Mouse (Mus musculus): ENCODE data around the gene Ctcf. TPM values are rescaled to one million over a fixed set of nuclear protein-coding genes. Genes with fewer than 3 reads are reported as not detected.

The Ctcf gene
- polyA plus RNA-seq, 1 experiment from 2014 or later, result 131 TPM

DNA sequence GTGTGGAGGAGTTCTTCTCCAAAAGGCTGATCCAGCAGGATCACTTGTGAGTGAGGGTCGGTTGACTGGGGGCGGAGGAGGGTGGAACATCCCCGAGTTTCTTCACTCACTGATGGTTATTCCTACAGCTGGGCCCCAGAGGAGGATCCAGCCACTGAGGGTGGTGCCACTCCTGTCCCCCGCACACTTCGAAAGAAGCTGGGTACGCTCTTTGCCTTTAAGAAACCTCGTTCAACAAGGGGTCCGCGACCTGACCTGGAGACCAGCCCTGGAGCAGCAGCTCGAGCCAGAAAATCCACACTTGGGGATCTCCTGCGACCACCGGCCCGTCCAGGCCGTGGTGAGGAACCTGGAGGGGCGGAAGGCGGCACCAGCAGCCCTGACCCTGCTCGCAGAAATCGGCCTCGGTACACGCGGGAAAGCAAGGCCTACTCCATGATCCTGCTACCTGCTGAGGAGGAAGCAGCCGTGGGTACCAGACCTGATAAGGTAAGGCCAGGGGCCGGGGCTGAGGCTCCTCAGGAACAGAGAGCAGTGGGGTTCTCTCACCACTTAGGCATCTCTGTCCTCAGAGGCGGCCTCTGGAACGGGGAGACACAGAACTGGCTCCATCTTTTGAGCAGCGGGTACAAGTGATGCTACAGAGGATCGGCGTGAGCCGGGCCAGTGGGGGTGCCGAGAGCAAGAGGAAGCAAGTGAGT is 58.9 kb downstream of the Ctcf start:
- ATAC-seq (ENCODE audit: borderline replicate concordance, extremely low read depth, low FRiP score, low TSS enrichment), result no peak
- 75% methylated on average over 30 of the region's 30 CpGs for WGBS
- H3K4me3 ChIP-seq, result no peak overlapping the region
- H3K9me3 ChIP-seq, result no peaks in the 10 kb centered on the region
- H3K9ac ChIP-seq, result no peak overlapping the region
- no peaks in the 10 kb centered on the region; the same call in 1 of the 2 replicates for H3K27me3 ChIP-seq
- no peak overlapping the region for H3K4me2 ChIP-seq
- H3K4me1 ChIP-seq, result peaks cover 23% of the 10 kb centered on the region
- H3K27ac ChIP-seq, result no peak overlapping the region
- peaks cover 8% of the 10 kb centered on the region; the same call in 1 of the 2 replicates for H3K36me3 ChIP-seq

DNA sequence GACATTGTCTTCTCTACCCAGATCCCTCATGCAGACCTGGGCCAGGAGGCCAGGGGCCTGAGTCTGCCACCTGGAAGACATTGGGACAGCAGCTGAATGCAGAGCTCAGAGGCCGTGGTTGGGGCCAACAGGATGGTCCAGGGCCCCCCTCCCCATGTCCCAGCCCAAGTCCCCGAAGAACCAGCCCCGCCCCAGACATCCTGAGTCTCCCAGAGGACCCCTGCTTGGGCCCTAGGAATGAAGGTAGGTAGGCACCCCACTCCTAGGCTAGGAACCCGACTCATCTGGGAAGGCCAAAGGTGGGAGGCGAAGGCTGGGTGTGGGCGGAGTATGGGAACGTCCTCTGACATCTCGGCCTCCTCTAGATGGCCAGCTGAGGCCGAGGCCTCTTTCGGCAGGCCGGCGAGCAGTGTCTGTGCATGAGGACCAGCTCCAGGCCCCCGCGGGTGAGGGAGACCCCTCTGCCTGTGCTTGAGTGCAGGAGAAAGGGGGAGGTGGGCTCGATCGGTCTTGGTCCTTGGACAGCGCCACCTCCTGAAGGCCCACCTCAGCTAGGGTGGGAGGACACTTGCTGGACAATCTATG is 60.9 kb downstream of the Ctcf start:
- H3K9me3 ChIP-seq, result no peaks in the 10 kb centered on the region

DNA sequence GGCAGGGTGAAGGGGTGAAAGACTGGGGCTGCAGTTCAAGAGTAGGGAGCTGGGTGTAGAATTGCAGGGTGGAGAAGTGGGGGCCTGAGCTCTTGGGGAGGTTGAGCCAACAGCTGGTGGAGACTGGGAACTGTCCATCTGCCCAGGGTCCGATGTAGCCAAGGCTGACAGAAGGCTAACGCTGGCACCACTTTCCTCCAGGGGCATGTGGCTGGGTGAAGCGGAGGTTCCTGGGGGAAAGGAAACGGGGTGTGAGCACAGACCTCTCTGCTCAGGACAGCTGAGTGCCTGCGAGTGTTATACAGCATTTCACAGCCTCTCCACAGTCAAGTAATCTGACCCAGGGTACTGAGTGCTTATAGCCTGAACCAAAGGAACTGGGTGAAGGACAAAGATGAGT is 62.4 kb downstream of the Ctcf start:
- no peaks in the 10 kb centered on the region for H3K9me3 ChIP-seq
- H3K4me1 ChIP-seq, result peaks cover 27% of the 10 kb centered on the region
- no peak overlapping the region for H3K9ac ChIP-seq
- no peak for ATAC-seq (ENCODE audit: borderline replicate concordance, extremely low read depth, low FRiP score, low TSS enrichment)
- H3K4me3 ChIP-seq, result no peak overlapping the region
- H3K27ac ChIP-seq, result no peak overlapping the region
- H3K36me3 ChIP-seq, result peaks cover 13% of the 10 kb centered on the region
- 85% methylated on average over 5 of the region's 5 CpGs for WGBS
- H3K4me2 ChIP-seq, result no peak overlapping the region
- H3K27me3 ChIP-seq, result no peaks in the 10 kb centered on the region; the same call in 1 of the 2 replicates

More for the DNA sequence above, 60.9 kb downstream of the Ctcf start:
- no peak overlapping the region for H3K9ac ChIP-seq
- WGBS, result 91% methylated on average over 17 of the region's 17 CpGs
- no peak overlapping the region for H3K4me2 ChIP-seq
- H3K27ac ChIP-seq, result no peak overlapping the region
- ATAC-seq (ENCODE audit: borderline replicate concordance, extremely low read depth, low FRiP score, low TSS enrichment), result no peak
- H3K36me3 ChIP-seq, result peaks cover 8% of the 10 kb centered on the region; the same call in 1 of the 2 replicates
- H3K4me1 ChIP-seq, result peaks cover 31% of the 10 kb centered on the region
- no peak overlapping the region for H3K4me3 ChIP-seq
- no peaks in the 10 kb centered on the region; the same call in 1 of the 2 replicates for H3K27me3 ChIP-seq

DNA sequence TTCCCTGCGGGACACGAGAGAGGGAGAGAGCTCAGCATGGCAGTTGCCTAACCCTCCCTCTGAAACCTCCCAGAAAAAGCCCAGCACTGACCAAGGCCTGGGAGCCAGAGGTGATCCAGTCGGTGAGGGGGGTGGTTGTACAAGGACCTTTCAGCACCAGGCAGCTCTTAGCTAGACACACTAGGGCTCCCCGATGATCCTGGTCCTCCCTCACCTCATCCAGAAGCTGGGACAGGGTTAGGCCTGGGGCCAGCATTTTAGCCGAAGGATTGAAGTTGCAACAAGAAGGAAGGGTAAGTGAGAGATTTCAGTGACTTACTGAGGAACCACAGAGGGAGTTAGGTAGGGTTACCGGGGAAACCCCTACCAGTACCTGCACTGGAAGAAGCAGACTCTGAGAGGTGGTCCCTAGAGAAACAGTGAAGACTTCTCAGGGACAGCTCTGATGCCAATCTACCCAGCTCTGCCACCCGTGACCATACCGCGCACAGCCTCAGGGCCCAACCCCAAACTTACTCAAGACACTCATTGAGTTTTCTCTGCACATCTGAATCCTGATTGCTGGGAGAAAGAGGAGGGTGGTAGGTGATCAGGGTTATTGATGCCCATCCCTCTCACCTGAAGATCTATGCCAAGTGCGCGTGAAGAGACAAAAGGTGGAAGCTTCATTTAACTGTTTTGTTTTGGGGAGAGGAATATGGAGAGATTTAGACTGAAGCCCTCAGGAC is 63.3 kb downstream of the Ctcf start:
- H3K4me1 ChIP-seq, result peaks cover 18% of the 10 kb centered on the region
- H3K4me3 ChIP-seq, result peak overlapping the region; percentile 83
- ATAC-seq (ENCODE audit: borderline replicate concordance, extremely low read depth, low FRiP score, low TSS enrichment), result no peak
- peak overlapping the region; percentile 63 for H3K9ac ChIP-seq
- H3K9me3 ChIP-seq, result no peaks in the 10 kb centered on the region
- peak overlapping the region; percentile 84 for H3K4me2 ChIP-seq
- peak overlapping the region; percentile 96; the same call in 1 of the 2 replicates for H3K27ac ChIP-seq
- H3K36me3 ChIP-seq, result peaks cover 15% of the 10 kb centered on the region
- no peaks in the 10 kb centered on the region; the same call in 1 of the 2 replicates for H3K27me3 ChIP-seq
- WGBS, result 86% methylated on average over 11 of the region's 11 CpGs

DNA sequence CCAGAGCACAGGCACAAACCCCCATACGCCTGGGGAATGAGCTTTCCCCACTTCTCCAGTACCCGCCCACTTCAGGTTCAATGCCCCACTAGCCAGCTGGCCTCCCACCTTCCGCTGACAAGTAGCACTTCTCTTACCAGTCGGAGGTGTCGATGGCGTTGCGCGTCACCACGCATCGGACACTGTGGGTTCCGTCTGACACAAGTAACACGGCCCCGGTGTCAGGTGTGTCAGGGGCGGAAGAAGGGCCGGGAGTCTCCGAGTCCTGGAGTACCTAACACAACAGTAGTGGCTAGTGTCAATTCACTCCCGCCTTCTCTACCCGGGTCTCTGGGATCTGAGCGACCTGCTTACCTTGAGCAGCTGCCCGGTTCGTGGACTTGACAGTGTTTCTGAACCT is 64.2 kb downstream of the Ctcf start:
- ATAC-seq (ENCODE audit: borderline replicate concordance, extremely low read depth, low FRiP score, low TSS enrichment), result peak; percentile 46
- WGBS, result under 1% methylated on average over 21 of the region's 21 CpGs
- peak overlapping the region; percentile 83 for H3K4me3 ChIP-seq
- peak overlapping the region; percentile 96 for H3K27ac ChIP-seq
- peaks cover 15% of the 10 kb centered on the region for H3K36me3 ChIP-seq
- H3K27me3 ChIP-seq, result no peaks in the 10 kb centered on the region
- peak overlapping the region; percentile 63 for H3K9ac ChIP-seq
- peak overlapping the region; percentile 84 for H3K4me2 ChIP-seq
- H3K4me1 ChIP-seq, result peaks cover 17% of the 10 kb centered on the region
- H3K9me3 ChIP-seq, result no peaks in the 10 kb centered on the region

DNA sequence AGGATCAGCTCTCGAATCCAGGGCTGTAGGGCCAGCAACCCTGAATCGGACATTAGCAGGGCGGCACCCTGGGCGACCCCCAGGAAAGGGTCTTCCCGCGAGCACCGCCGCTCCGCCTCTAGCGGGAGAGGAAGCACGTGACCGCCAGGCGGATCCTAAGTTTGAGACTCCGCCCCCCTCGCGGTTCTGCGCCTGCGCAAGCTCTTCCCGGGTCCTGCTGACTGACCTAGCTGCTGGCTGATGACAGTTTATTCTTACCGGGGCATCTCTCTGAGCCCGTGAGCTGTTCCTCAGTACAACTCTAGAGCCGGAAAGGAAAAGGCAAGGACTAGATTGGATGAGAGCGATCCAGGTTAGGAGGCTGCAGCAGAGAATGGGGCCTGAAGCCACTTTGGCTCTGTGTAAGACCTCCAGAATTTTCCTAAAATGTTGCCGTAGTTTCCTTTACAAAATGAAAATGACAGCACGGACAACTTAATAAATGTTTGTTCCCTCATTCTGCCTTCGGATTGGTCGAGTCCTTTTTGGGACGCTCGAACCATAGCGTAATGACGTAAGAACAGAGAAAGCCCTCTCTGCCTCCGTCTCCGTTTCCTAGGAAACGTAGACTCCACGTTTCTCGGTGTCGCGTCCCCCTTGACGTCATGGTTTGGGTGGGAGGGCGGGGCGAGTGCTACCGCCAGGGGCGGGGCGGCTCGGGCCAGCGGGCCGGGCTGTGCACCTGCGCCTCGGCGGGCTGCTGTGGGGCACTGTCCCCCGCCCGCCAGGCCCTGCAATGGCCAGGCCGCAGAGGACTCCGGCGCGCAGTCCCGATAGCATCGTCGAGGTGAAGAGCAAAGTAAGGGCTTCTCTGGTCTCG is 64.8 kb downstream of the Ctcf start, which contains the start of the genes Acd and Pard6a:
Acd (minus strand) TSS at position 137 of the 859 bp plus-strand sequence.
Pard6a (plus strand) TSS at position 183 of the 859 bp plus-strand sequence.
- Histone ChIP-seq H3K4me2 (peak within 1 kb of the TSS; percentile 84), H3K4me3 (peak within 1 kb of the TSS; percentile 83), H3K9ac (peak within 1 kb of the TSS; percentile 63), H3K9me3 (no peaks in the 10 kb centered on the region), H3K27me3 (no peaks in the 10 kb centered on the region), H3K27ac (peak within 1 kb of the TSS; percentile 96), H3K36me3 (peaks cover 15% of the 10 kb centered on the region), H3K4me1 (peaks cover 18% of the 10 kb centered on the region)
- peak; percentile 75 for ATAC-seq (ENCODE audit: borderline replicate concordance, extremely low read depth, low FRiP score, low TSS enrichment)
- under 1% methylated on average over 60 of the region's 60 CpGs for WGBS

DNA sequence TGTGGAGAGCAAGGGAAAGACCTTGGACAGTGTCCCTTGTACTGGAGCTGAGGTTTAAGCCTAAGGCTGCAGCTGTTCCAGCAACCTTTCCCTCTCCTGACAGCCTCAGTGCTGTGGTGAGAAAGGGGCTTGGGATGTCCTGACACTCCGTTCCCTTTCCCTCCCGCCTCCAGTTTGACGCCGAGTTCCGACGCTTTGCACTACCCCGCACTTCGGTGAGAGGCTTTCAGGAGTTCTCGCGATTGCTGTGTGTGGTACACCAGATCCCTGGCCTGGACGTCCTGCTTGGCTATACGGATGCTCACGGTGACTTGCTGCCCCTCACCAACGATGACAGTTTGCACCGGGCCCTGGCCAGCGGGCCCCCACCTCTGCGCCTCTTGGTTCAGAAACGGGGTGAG is 65.6 kb downstream of the Ctcf start:
- no peak for ATAC-seq (ENCODE audit: borderline replicate concordance, extremely low read depth, low FRiP score, low TSS enrichment)
- H3K9ac ChIP-seq, result peak overlapping the region; percentile 40
- H3K4me1 ChIP-seq, result peaks cover 26% of the 10 kb centered on the region
- WGBS, result 42% methylated on average over 18 of the region's 18 CpGs
- H3K4me2 ChIP-seq, result peak overlapping the region; percentile 84
- no peaks in the 10 kb centered on the region for H3K9me3 ChIP-seq
- peak overlapping the region; percentile 68; the same call in 1 of the 2 replicates for H3K27ac ChIP-seq
- peak overlapping the region; percentile 83 for H3K4me3 ChIP-seq
- no peaks in the 10 kb centered on the region for H3K27me3 ChIP-seq
- H3K36me3 ChIP-seq, result peaks cover 15% of the 10 kb centered on the region

DNA sequence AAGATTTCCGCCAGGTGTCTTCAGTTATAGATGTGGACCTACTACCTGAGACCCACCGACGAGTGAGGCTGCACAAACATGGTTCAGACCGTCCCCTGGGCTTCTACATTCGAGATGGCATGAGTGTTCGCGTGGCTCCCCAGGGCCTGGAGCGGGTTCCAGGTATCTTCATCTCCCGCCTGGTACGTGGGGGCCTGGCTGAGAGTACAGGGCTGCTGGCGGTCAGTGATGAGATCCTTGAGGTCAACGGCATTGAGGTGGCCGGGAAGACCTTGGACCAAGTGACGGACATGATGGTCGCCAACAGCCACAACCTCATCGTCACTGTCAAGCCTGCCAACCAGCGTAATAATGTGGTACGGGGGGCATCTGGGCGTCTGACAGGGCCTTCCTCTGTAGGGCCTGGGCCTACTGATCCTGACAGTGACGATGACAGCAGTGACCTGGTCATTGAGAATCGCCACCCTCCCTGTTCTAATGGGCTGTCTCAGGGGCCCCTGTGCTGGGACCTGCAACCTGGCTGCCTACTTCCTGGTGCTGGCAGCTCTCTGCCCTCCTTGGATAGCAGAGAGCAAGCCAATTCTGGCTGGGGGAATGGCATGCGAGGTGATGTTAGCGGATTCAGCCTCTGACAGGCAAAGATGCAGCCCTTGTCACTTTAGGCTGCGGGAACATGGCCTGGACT is 66.5 kb downstream of the Ctcf start:
- no peak overlapping the region for H3K9ac ChIP-seq
- H3K27me3 ChIP-seq, result no peaks in the 10 kb centered on the region
- H3K4me2 ChIP-seq, result no peak overlapping the region
- ATAC-seq (ENCODE audit: borderline replicate concordance, extremely low read depth, low FRiP score, low TSS enrichment), result no peak
- no peak overlapping the region for H3K4me3 ChIP-seq
- H3K27ac ChIP-seq, result no peak overlapping the region
- WGBS, result 88% methylated on average over 24 of the region's 24 CpGs
- H3K36me3 ChIP-seq, result peaks cover 15% of the 10 kb centered on the region
- no peaks in the 10 kb centered on the region for H3K9me3 ChIP-seq
- peaks cover 32% of the 10 kb centered on the region for H3K4me1 ChIP-seq

DNA sequence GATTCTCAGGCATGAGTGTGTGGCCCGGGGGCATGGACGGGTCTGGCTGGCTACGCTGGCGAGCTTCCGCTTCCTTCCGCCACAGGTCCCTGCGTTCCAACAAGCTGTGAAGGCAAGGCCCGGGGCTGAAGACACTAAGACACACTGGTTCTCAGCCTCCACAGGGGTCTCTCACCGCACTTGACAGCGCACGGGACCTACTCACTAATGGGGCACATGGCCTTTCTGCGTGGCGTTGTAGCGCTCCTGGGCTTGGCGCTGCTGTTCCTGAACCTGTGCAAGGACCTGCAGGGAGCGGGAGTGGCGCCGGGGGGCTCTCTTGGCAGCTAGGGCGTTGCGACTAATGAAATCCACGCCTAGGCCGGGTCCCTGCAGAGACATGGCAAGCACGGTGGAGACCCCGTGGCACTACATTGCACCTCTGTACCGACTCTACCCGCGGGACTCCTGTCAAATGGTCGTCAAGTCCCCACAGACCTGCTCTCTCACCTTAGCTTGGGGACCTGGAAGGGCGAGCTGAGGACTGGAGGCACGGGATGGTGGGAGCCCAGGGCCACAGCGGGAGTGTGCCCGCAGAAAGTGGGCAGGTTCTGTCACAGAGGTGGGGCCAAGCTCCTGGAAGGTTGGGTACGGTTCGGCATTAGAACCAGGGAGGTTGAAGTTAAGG is 67.9 kb downstream of the Ctcf start:
- Histone ChIP-seq H3K9me3 (no peaks in the 10 kb centered on the region), H3K36me3 (peaks cover 7% of the 10 kb centered on the region; the same call in 1 of the 2 replicates), H3K4me2 (no peak overlapping the region), H3K27me3 (no peaks in the 10 kb centered on the region), H3K9ac (no peak overlapping the region), H3K27ac (no peak overlapping the region), H3K4me3 (no peak overlapping the region), H3K4me1 (peaks cover 32% of the 10 kb centered on the region)
- no peak for ATAC-seq (ENCODE audit: borderline replicate concordance, extremely low read depth, low FRiP score, low TSS enrichment)
- 92% methylated on average over 34 of the region's 34 CpGs for WGBS

DNA sequence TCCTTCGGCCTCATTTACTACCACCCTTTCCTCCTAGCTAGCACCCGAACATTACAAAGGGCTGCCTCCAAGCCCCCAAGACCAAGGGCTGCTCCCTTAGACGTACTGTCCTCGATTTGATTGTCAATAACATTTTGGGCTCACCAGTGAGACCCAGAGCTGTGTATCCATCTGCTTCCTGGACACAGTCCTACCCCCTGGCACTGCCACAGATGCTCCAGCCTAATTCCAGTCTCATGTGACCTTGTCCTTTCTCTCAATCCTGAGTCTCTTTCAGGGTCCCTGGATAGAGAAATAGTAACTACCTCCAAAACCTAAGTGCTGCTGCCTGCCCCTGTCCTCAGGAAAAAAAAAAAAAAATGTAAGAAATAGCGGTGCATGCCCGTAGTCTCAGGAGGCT is 68.6 kb downstream of the Ctcf start:
- Histone ChIP-seq H3K9me3 (no peaks in the 10 kb centered on the region), H3K27ac (no peak overlapping the region), H3K4me3 (no peak overlapping the region), H3K9ac (no peak overlapping the region), H3K4me1 (peaks cover 26% of the 10 kb centered on the region), H3K27me3 (no peaks in the 10 kb centered on the region), H3K4me2 (no peak overlapping the region), H3K36me3 (peaks cover 7% of the 10 kb centered on the region; the same call in 1 of the 2 replicates)
- WGBS, result 89% methylated on average over 6 of the region's 6 CpGs
- ATAC-seq (ENCODE audit: borderline replicate concordance, extremely low read depth, low FRiP score, low TSS enrichment), result no peak

Measured in lung, embryonic 15.5 days (tissue).